Mouse (Mus musculus): ENCODE results near the gene Agrn.

Agrn gene

GRCm38 (mm10) chr4:156150887-156151286 lies 46.4 kb downstream of the Agrn start:
- peak in 1 of 2 experiments; percentile 30 for DNase-seq

GRCm38 (mm10) chr4:156136285-156137100 lies 60.8 kb downstream of the Agrn start:
- no peak for DNase-seq

GRCm38 (mm10) chr4:156135801-156136200 lies 61.5 kb downstream of the Agrn start:
- DNase-seq, result no peak

GRCm38 (mm10) chr4:156135112-156135511 lies 62.2 kb downstream of the Agrn start:
- DNase-seq, result no peak

GRCm38 (mm10) chr4:156133943-156134605 lies 63.2 kb downstream of the Agrn start:
- DNase-seq, result peak; percentile 13 to 56

GRCm38 (mm10) chr4:156133334-156133733 lies 64.0 kb downstream of the Agrn start:
- no peak for DNase-seq

GRCm38 (mm10) chr4:156130940-156131339 lies 66.3 kb downstream of the Agrn start:
- no peak for DNase-seq

GRCm38 (mm10) chr4:156130436-156130835 lies 66.9 kb downstream of the Agrn start, which contains the start of gene Rnf223:
TSS of gene Rnf223 (plus strand) at chr4:156130513.
- DNase-seq, result no peak

- DNase-seq, result no peak
These were observed 68.5 kb downstream of the Agrn start for GRCm38 (mm10) chr4:156128746-156129145.

- DNase-seq, result no peak
These were observed 70.4 kb downstream of the Agrn start for GRCm38 (mm10) chr4:156126841-156127240.

GRCm38 (mm10) chr4:156125393-156125792 lies 71.9 kb downstream of the Agrn start:
- DNase-seq, result no peak

- DNase-seq, result peak in 1 of 2 experiments; percentile 20
These were observed 73.2 kb downstream of the Agrn start for GRCm38 (mm10) chr4:156124077-156124476.
